Mouse (Mus musculus): ENCODE data around the gene Nr6a1.
A peak's percentile ranks its signal among the peaks of the same experiment; 100 is the strongest.

DNA sequence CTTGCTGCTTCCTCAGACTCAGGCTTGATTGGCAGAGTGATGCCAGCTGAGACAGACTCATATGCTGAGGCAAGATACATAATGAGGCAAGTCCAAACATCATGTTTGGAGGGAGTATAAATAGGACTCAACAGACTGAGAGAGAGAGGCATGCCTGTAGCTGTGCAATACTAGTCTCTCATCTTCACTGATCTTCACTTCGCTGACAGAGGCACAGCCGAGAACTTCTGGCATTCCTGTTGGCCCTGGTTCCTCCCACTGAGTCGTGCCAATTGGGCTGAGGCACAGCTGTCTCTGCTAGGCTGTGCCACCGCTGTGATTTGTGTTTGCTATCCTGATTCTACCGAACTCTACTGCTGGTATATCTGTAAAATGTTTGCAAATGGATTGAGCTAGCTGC lies 21.4 kb downstream of the Nr6a1 start:
- TF ChIP-seq POLR2A (IDR thresholded peaks at IDR 0.05; ENCODE audit: insufficient read length, low read depth) (no peak), MAX (IDR thresholded peaks at IDR 0.05; ENCODE audit: low read depth) (no peak), E2F4 (IDR thresholded peaks at IDR 0.05; ENCODE audit: insufficient read depth) (no peak), USF1 (IDR thresholded peaks at IDR 0.05; ENCODE audit: low read depth) (no peak), MYOD1 (IDR thresholded peaks at IDR 0.05; ENCODE audit: control insufficient read depth in 1 of 3, insufficient read length in 2 of 3, low read depth in 2 of 3) (peak in 2 of 3 experiments; percentile 51 to 78), REST (IDR thresholded peaks at IDR 0.05; ENCODE audit: insufficient read depth, insufficient read length) (no peak), MYOG (IDR thresholded peaks at IDR 0.05; ENCODE audit: control insufficient read depth in 1 of 3, insufficient read depth in 1 of 3, insufficient read length in 2 of 3, low read depth in 2 of 3) (peak; percentile 62 to 85 (median 76)), TCF3 (IDR thresholded peaks at IDR 0.05; ENCODE audit: insufficient read length, low read depth) (no peak), POLR2AphosphoS2 (IDR thresholded peaks at IDR 0.05; ENCODE audit: insufficient read length, low read depth) (no peak), TCF12 (IDR thresholded peaks at IDR 0.05; ENCODE audit: insufficient read depth, poor library complexity, severe bottlenecking) (no peak)

Measured in myocyte (in vitro differentiated cells).